Mouse (Mus musculus) intestine, postnatal 0 days (tissue): ENCODE measurements around the gene Zdhhc12. TPM values are rescaled to one million over a fixed set of nuclear protein-coding genes. Genes with fewer than 3 reads are reported as not detected.
A peak's percentile ranks its signal among the peaks of the same experiment; 100 is the strongest.

Source experiments
- ATAC-seq: fragments of 200-750 bp; cut with Nextera tagmentation; 2 replicates; pipeline ENCODE4 v1.8.0; 2017; ENCODE audit warnings: mild to moderate bottlenecking, moderate TSS enrichment, moderate library complexity
- H3K27ac ChIP-seq: fragments of 300-500 bp; sonication (generic); 2 replicates; pipeline ENCODE4 v1.5.1; 2014; ENCODE audit warnings: mild to moderate bottlenecking, low read depth, low read length, moderate library complexity
- H3K27me3 ChIP-seq: fragments of 300-500 bp; sonication (generic); replicated peaks from 2 replicates; pipeline ENCODE4 v1.6.1; 2014; ENCODE audit warnings: low read length, mixed read lengths; ENCODE audit not compliant: control insufficient read depth, insufficient read depth
- H3K36me3 ChIP-seq: fragments of 300-500 bp; sonication (generic); 2 replicates; pipeline ENCODE4 v1.6.1; 2014; ENCODE audit warnings: mild to moderate bottlenecking, moderate library complexity; ENCODE audit not compliant: control insufficient read depth, insufficient read depth
- H3K4me1 ChIP-seq: fragments of 300-500 bp; sonication (generic); replicated peaks from 2 replicates; pipeline ENCODE4 v1.6.1; 2014; ENCODE audit warnings: antibody characterized with exemption, low read length, mixed read lengths; ENCODE audit not compliant: control insufficient read depth, insufficient read depth
- H3K4me2 ChIP-seq: fragments of 300-500 bp; sonication (generic); replicated peaks from 2 replicates; pipeline ENCODE4 v1.6.1; 2014; ENCODE audit warnings: low read depth, mild to moderate bottlenecking, moderate library complexity
- H3K4me3 ChIP-seq: fragments of 300-500 bp; sonication (generic); 2 replicates; pipeline ENCODE4 v1.5.1; 2014; ENCODE audit warnings: low read depth, low read length
- H3K9ac ChIP-seq: fragments of 300-500 bp; sonication (generic); 2 replicates; pipeline ENCODE4 v1.6.1; 2014; ENCODE audit warnings: mild to moderate bottlenecking, low read depth, low read length
- H3K9me3 ChIP-seq: fragments of 300-500 bp; sonication (generic); 2 replicates; pipeline ENCODE4 v1.6.1; 2016; ENCODE audit warnings: mixed run types; ENCODE audit not compliant: control insufficient read depth
- CTCF ChIP-seq: sonication (generic); IDR thresholded peaks from 2 replicates; pipeline ENCODE4 v1.5.1; 2016; ENCODE audit warnings: low read depth, mild to moderate bottlenecking, control low read depth, antibody characterized with exemption, moderate library complexity
- WGBS: fragments of 180-500 bp; shearing (Covaris S2); extraction: QIAGEN DNeasy Blood & Tissue Kit; methylation state at CpG from one replicate; pipeline ENCODE4 v1.1.7; 2014; 5-methylcytosine and 5-hydroxymethylcytosine counted together
- polyA plus RNA-seq: library from polyadenylated mRNA; unstranded; fragments of >200 nt; fragmentation: Nextera tagmentation; extraction: Ambion mirVana; gene quantifications from 2 replicates; pipeline ENCODE4 v1.2.1, GENCODE M21; 2015

Zdhhc12 gene
- polyA plus RNA-seq, 1 experiment from 2014 or later = 91.3 TPM

- no peaks in the 10 kb centered on the region for H3K4me1 ChIP-seq
- peak; percentile 39; the same call in 1 of the 2 replicates for TF ChIP-seq CTCF
- no peaks in the 10 kb centered on the region for H3K9me3 ChIP-seq
- no peaks in the 10 kb centered on the region for H3K27me3 ChIP-seq
- no peak overlapping the region for H3K4me3 ChIP-seq
- no peak for ATAC-seq
- no peak overlapping the region for H3K27ac ChIP-seq
- H3K36me3 ChIP-seq = peaks cover 28% of the 10 kb centered on the region
- H3K9ac ChIP-seq = no peak overlapping the region
- no peak overlapping the region for H3K4me2 ChIP-seq
- WGBS = 91% methylated on average over 4 of the region's 4 CpGs
Observed at GRCm38 (mm10) chr2:30087310-30087709, 6.1 kb downstream of the Zdhhc12 start.

GRCm38 (mm10) chr2:30084632-30085031 lies 8.8 kb downstream of the Zdhhc12 start:
- no peak for ATAC-seq
- no peaks in the 10 kb centered on the region for H3K27me3 ChIP-seq
- peak overlapping the region; percentile 44 for H3K4me2 ChIP-seq
- H3K9ac ChIP-seq = no peak overlapping the region
- TF ChIP-seq CTCF = 0 out of 2 replicates have a peak, but pooled peaks have one; percentile 1
- no peak overlapping the region for H3K27ac ChIP-seq
- no peaks in the 10 kb centered on the region for H3K4me1 ChIP-seq
- 46% methylated on average over 12 of the region's 12 CpGs for WGBS
- 0 out of 2 replicates have a peak, but pooled peaks cover 1% of the 10 kb centered on the region for H3K36me3 ChIP-seq
- no peak overlapping the region for H3K4me3 ChIP-seq
- no peaks in the 10 kb centered on the region for H3K9me3 ChIP-seq

- 49% methylated on average over 5 of the region's 5 CpGs for WGBS
- H3K4me2 ChIP-seq = peak overlapping the region; percentile 44; the same call in 1 of the 2 replicates
- H3K9me3 ChIP-seq = no peaks in the 10 kb centered on the region
- H3K27me3 ChIP-seq = no peaks in the 10 kb centered on the region
- no peak overlapping the region for H3K9ac ChIP-seq
- H3K27ac ChIP-seq = no peak overlapping the region
- no peak for ATAC-seq
- no peak for TF ChIP-seq CTCF
- no peaks in the 10 kb centered on the region for H3K4me1 ChIP-seq
- H3K36me3 ChIP-seq = no peaks in the 10 kb centered on the region
- no peak overlapping the region for H3K4me3 ChIP-seq
Observed at GRCm38 (mm10) chr2:30084113-30084512, 9.3 kb downstream of the Zdhhc12 start.

- no peak for TF ChIP-seq CTCF
- WGBS = 88% methylated on average over 15 of the region's 15 CpGs
- no peaks in the 10 kb centered on the region for H3K4me1 ChIP-seq
- H3K9ac ChIP-seq = no peak overlapping the region
- H3K4me2 ChIP-seq = no peak overlapping the region
- H3K4me3 ChIP-seq = no peak overlapping the region
- H3K36me3 ChIP-seq = no peaks in the 10 kb centered on the region
- H3K9me3 ChIP-seq = no peaks in the 10 kb centered on the region
- no peaks in the 10 kb centered on the region for H3K27me3 ChIP-seq
- ATAC-seq = no peak
- no peak overlapping the region for H3K27ac ChIP-seq
Observed at GRCm38 (mm10) chr2:30080181-30080800, 13.2 kb downstream of the Zdhhc12 start.

- no peaks in the 10 kb centered on the region for H3K27me3 ChIP-seq
- WGBS = 60% methylated on average over 4 of the region's 4 CpGs
- no peak overlapping the region for H3K9ac ChIP-seq
- H3K4me1 ChIP-seq = no peaks in the 10 kb centered on the region
- no peak for ATAC-seq
- H3K4me2 ChIP-seq = 0 out of 2 replicates have a peak overlapping the region, but pooled peaks have one; percentile 91
- no peaks in the 10 kb centered on the region for H3K9me3 ChIP-seq
- H3K36me3 ChIP-seq = no peaks in the 10 kb centered on the region
- no peak for TF ChIP-seq CTCF
- H3K27ac ChIP-seq = no peak overlapping the region
- H3K4me3 ChIP-seq = no peak overlapping the region
Observed at GRCm38 (mm10) chr2:30078760-30079159, 14.7 kb downstream of the Zdhhc12 start.

- Histone ChIP-seq H3K4me1 (no peaks in the 10 kb centered on the region), H3K27me3 (no peaks in the 10 kb centered on the region), H3K4me3 (peak overlapping the region; percentile 47), H3K36me3 (no peaks in the 10 kb centered on the region), H3K4me2 (peak overlapping the region; percentile 91), H3K9me3 (no peaks in the 10 kb centered on the region), H3K9ac (no peak overlapping the region), H3K27ac (no peak overlapping the region)
- no peak for TF ChIP-seq CTCF
- ATAC-seq = peak; percentile 31; the same call in 1 of the 2 replicates
- whole genome bisulfite sequencing = 16% methylated on average over 10 of the region's 10 CpGs
Observed at GRCm38 (mm10) chr2:30078349-30078712, 15.1 kb downstream of the Zdhhc12 start.
